Mouse (Mus musculus): ENCODE measurements around the gene E2f8. TPM values are rescaled to one million over a fixed set of nuclear protein-coding genes. Genes with fewer than 3 reads are reported as not detected.

E2f8 gene
- polyA plus RNA-seq, 2 experiments from 2014 or later, result 3.2 to 7.5 TPM

GRCm38 (mm10) chr7:48851529-48852104, 29.8 kb downstream of the E2f8 start:
- no peak for ATAC-seq

GRCm38 (mm10) chr7:48847820-48848650, 33.4 kb downstream of the E2f8 start, which contains the start of gene Csrp3:
Csrp3 (minus strand) TSS chr7:48848033.
- no peak for ATAC-seq

DNA sequence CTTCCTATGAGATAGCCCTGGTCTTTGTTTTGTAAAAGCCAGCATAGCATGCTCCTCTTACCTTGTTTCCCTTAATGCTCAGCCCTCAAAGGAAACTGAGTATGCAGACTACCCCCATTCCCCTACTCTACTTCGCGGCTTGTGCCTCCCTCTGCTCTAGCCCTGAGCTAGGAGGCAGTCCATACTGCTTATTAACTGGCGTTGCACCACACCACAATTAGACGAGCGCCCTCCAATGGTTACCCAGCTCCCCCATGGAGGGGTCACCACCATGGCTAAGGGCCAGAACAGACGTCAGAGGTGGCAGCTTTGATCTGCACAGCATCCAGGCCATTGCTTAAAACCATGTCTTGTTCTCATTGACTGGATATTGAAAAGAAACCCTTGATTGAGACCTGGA, 34.6 kb downstream of the E2f8 start:
- ATAC-seq, result no peak

- no peak for ATAC-seq
Measured at GRCm38 (mm10) chr7:48845213-48845973, 36.0 kb downstream of the E2f8 start.

- no peak for ATAC-seq
Measured at GRCm38 (mm10) chr7:48843541-48843940, 37.9 kb downstream of the E2f8 start.

DNA sequence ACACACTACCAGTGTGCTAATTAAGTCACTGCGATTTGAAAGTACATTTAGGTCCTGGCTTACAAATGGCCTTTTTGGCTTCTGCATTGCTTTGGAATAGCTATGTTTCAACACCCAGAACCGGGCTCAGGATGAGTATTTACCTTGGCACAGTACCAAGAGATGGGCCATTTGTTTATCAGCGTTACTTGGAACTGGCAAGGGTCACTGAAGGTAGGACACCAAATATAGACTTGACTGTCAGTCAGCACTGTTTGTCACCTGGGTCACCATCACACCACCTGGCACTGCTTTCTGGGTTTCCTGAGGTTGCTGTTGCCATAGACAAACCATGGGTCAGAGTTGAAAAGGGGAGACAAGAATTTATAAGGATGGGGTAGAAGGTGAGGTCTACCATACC, 39.0 kb downstream of the E2f8 start:
- ATAC-seq, result no peak

GRCm38 (mm10) chr7:48841538-48841937, 39.9 kb downstream of the E2f8 start:
- ATAC-seq, result no peak

GRCm38 (mm10) chr7:48840545-48840944, 40.9 kb downstream of the E2f8 start:
- ATAC-seq, result no peak

DNA sequence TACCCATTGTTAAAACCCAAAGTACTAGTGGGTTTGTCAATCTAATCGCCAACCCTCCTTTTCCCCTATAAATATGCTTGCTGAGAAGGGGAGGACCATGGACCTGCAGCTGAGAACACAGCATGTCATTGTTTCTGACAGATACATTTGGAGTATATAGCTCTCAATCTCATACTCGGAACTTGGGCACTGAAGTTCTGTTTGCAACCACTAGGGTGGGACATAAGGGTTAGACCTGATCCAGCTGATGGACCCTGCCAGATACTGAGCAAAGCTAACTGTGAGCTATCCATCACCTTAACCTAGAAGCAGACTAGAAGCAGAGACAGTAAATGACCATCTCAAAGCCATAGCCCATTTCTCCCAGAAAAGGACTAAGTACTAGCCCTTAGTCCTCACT, 43.0 kb downstream of the E2f8 start:
- ATAC-seq, result no peak

GRCm38 (mm10) chr7:48836949-48837348, 44.4 kb downstream of the E2f8 start:
- no peak for ATAC-seq

DNA sequence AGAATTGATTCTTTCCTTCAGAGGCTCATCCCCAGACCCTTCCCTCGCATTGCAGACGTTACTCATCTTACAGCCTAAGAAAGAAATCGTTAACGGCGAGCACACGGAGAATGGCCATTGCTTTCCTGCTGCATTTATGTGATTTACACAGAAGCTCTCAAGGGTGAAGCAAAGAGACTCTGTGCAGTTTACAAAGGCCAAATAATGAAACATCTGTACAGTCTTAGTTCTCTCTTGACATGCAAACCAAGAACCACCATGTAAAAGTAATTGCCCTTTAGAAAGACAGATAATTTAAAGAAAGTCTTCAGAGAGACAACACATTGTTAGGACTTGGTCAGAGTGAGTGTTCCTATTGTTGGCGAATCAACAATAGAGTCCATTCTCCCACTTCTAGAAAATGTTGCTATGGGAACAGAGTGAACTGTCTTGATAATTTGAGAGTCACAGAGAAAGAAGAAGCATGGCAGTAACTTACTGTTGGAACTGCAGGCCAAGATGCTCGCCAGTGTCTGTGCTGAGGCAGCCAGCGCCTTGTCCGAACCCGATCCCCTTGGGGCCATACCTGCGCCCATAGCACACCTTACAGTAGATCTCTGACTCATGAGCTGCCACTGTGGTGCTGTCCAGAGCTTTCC, 46.3 kb downstream of the E2f8 start:
- no peak for ATAC-seq

DNA sequence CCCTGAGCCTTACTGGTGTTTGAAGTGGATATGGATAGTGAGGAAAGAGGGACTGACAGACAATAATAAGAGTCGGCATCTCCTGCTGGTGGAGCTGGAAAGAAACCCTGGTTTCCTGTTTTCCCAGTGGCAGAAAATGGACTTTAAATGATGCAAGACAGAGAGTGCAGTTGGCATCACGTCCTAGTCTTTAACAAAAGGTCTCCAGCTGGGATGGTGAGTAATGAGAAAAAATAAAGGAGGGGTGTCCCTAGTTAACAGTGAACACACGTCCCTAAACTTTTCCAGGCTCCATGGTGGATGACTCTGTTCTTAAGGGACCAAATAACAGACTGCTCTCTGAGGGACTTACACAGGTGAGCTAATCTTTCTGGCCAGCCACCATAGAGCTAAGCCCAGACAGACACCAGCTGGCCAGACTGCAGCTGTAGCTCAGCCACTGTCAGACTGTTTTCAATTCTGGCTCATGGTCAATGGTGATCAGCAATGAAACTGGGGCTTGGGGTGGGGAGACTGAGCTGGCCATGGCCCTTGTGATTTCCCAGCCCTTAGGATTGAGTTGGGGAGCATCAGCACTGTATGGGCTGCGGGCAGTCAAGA, 46.9 kb downstream of the E2f8 start:
- no peak for ATAC-seq

GRCm38 (mm10) chr7:48832735-48833134, 48.7 kb downstream of the E2f8 start:
- ATAC-seq, result no peak

DNA sequence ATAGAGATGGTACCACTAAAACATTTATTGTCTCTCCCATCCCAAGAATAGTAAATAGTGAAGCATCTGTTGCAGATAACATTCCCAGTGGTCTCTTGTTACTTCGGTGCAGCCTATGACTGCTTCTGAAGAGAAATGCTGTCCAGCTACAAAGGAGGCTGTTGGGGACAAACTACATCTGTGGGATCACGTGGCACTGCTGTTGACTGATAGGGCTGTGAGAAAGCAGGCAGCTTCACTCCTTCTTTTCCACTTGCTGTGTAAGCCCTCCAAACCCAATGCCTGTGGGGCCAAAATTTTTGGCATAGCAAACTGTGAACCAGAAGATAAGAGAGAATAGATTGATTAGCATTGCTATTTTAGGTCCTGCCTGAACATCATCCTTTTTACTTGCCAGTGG, 51.0 kb downstream of the E2f8 start:
- no peak for ATAC-seq

GRCm38 (mm10) chr7:48829177-48829910, 52.1 kb downstream of the E2f8 start:
- ATAC-seq, result no peak

- no peak for ATAC-seq
Measured at GRCm38 (mm10) chr7:48825170-48825569, 56.2 kb downstream of the E2f8 start.

GRCm38 (mm10) chr7:48824671-48825070, 56.7 kb downstream of the E2f8 start:
- no peak for ATAC-seq

DNA sequence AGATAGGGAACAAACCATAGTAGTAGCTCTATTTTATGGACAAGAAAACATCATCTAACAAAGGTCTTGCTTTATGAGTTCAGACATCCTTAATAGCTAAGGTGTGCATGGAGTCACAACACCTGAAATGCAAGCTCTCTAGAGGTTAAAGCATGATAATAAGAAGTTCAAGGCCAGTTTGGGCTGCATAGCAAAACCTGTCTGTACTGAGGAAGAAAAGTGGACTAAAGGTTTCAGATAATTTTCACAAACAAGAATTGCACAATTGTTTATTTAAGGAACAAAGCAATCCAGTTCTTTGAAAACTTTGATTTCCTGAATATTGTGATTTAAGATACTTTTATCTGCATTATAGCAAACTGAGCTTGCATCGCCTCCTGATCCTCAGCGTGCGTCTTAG, 57.8 kb downstream of the E2f8 start:
- ATAC-seq, result no peak

DNA sequence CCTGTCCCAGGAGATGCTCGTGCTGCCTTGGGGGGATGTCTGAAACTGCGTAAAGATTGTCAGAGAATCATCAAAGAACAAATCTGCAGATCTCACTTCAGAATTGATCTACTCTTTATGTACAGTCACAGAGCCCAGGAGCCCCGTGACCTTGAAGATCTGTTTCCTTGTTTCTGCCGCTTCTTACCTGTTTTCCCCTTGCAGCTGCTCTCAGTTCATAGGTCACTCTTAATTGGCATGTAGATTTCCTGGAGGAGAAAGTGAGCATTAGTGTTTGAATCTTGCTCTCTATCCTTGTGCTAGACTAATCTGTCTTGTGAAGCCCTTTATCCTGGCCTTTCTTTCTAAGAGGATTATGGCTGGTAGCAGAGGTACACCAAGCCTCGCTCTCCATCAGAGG, 59.7 kb downstream of the E2f8 start:
- ATAC-seq, result no peak
